Mouse (Mus musculus) adrenal gland, postnatal 10 days (tissue): ENCODE data around the gene Trim43a. TPM values are rescaled to one million over a fixed set of nuclear protein-coding genes. Genes with fewer than 3 reads are reported as not detected.

ENCODE experiments used
- total RNA-seq, 2 experiments: library from RNA; stranded (reverse); gene quantifications; 2 replicates each; pipeline ENCODE4 v1.2.3; 2021

Gene Trim43a
- total RNA-seq, 2 experiments from 2014 or later = 0.21 to 0.75 TPM

Other genes with a start within 250 kb of the Trim43a start
- gene Snx14, start 141.9 kb upstream of the Trim43a start, total RNA-seq = 10 to 100 TPM; 41.8 to 54.5 TPM
- 1 to 10 TPM in 1 of 2 experiments, not detected in 1; 1.0 TPM for gene Gm20537, start 124.3 kb upstream of the Trim43a start, total RNA-seq
- 10 to 100 TPM; 92.6 to 93.0 TPM for gene Syncrip, start 98.3 kb upstream of the Trim43a start, total RNA-seq
- 10 to 100 TPM in 1 of 2 experiments, 1 to 10 TPM in 1; 8.8 to 10.1 TPM for gene Zfp949, start 32.9 kb upstream of the Trim43a start, total RNA-seq
- 10 to 100 TPM; 41.6 to 43.6 TPM for gene Mthfsl, start 139.4 kb downstream of the Trim43a start, total RNA-seq
- gene Bcl2a1d, start 151.0 kb downstream of the Trim43a start, total RNA-seq = 1 to 10 TPM; 2.3 to 3.4 TPM